Mouse (Mus musculus): ENCODE measurements at regions not wholly inside any gene's neighbourhood (a gene's known extent, or its start where the extent isn't known, plus 50 kb on each side); places are given as distances from the start of the nearest gene placed in this dataset.

GRCm38 (mm10) chr11:89867575-89867974 lies 90.1 kb upstream of the Ankfn1 start:
- TF ChIP-seq POLR2A (IDR thresholded peaks at IDR 0.05; ENCODE audit: control insufficient read depth in 1 of 2, insufficient read depth in 1 of 2, low read depth in 1 of 2, low read length in 2 of 2, poor library complexity in 1 of 2) (no peak), CTCF (IDR thresholded peaks at IDR 0.05 in 2 of 3, conservative IDR thresholded peaks at IDR 0.05 in 1 of 3; ENCODE audit: control insufficient read depth in 1 of 3, insufficient read depth in 1 of 3, low read depth in 2 of 3, low read length in 3 of 3, poor library complexity in 1 of 3, severe bottlenecking in 1 of 3) (no peak), USF1 (IDR thresholded peaks at IDR 0.05; ENCODE audit: low read depth, low read length) (no peak), HCFC1 (IDR thresholded peaks at IDR 0.05; ENCODE audit: low read depth, low read length) (no peak), ZC3H11A (IDR thresholded peaks at IDR 0.05; ENCODE audit: low read depth, low read length) (no peak), MXI1 (IDR thresholded peaks at IDR 0.05; ENCODE audit: low read depth, low read length) (no peak), ZMIZ1 (IDR thresholded peaks at IDR 0.05; ENCODE audit: low read depth, low read length) (no peak), MEF2A (IDR thresholded peaks at IDR 0.05; ENCODE audit: extremely low read depth, insufficient replicate concordance, low read depth, low read length, poor library complexity, severe bottlenecking) (no peak), SIN3A (IDR thresholded peaks at IDR 0.05; ENCODE audit: low read length) (no peak), ELF1 (IDR thresholded peaks at IDR 0.05; ENCODE audit: low read depth, low read length) (no peak)

Measured in MEL (cell line).